ENCODE assay signal across 8 mouse cellular contexts in the genomic region with DNA sequence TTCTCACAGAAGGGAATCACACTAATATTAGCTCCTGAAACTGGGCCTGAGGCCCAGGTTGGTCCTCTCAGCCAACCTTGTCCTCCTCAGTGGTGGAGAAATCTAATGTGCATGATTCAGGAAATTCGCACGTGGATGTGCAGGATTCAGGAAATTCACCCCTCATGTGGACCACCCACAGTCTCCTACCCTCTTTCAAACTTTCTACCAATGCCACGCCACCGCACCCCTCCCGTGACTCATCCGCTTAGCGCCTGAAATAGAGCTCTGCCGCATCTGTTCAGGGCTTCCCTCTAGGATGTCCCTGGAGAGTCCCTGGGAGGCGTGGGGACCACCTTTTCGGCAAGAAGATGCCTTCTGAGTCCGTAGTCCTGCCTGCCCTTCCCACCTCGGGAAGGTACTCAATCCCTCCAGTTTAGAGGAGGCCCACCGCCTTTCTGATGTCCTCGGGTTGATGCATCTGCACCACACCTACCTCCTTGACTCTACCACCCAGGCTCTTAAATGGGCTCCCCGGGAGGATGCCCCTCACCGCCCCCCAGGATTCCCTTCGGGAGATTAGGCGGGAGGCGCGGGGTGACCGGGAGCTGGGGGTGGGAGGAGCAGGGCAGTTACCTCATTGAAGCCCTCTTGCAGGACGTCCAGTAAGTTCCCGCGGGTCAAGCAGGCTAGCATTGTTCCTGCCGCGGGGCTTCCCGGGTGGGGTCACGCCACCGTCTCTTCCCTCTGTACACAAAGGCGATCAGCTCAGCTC. TPM values are rescaled to one million over a fixed set of nuclear protein-coding genes. Genes with fewer than 3 reads are reported as not detected.
A peak's percentile ranks its signal among the peaks of the same experiment; 100 is the strongest.
DNase-seq lines count a peak whose midpoint lies in the region; ATAC-seq and TF ChIP-seq lines count a peak whose summit lies in the region.

No protein-coding gene starts in this region.

- H3K4me2 ChIP-seq in intestine, embryonic 15.5 days (replicated peaks) = peak overlapping the region; percentile 95

- peak overlapping the region; percentile 51 for H3K9ac ChIP-seq in intestine, embryonic 15.5 days

- H3K9me3 ChIP-seq in intestine, embryonic 15.5 days = no peaks in the 10 kb centered on the region

- no peak for TF ChIP-seq POLR2A in kidney, adult 2 months (IDR thresholded peaks at IDR 0.05; ENCODE audit: low read depth, low read length)
- TF ChIP-seq POLR2A in embryonic fibroblast, embryonic 13.5 days (IDR thresholded peaks at IDR 0.05; ENCODE audit: low read depth, low read length) = peak; percentile 27; the same call in 1 of the 2 replicates

- H3K27ac ChIP-seq in kidney, adult 2 months (ENCODE audit: insufficient read depth, low read depth, low read length) = 0 out of 2 replicates have a peak overlapping the region, but pooled peaks have one; percentile 14
- peak overlapping the region; percentile 7; the same call in 1 of the 2 replicates for H3K27ac ChIP-seq in embryonic fibroblast, embryonic 13.5 days (ENCODE audit: insufficient read depth, low read length)
- H3K27ac ChIP-seq in intestine, embryonic 15.5 days = no peak overlapping the region

- ATAC-seq in intestine, embryonic 15.5 days = no peak; the same call in none of the 2 replicates

- DNase-seq in kidney, adult 2 months = no peak
- DNase-seq in kidney, adult 11 months = no peak
- peak; percentile 56 for DNase-seq in adipocyte (ENCODE audit: low spot score)
- DNase-seq in mesoderm, embryonic 11.5 days (ENCODE audit: low read depth, low spot score) = peak; percentile 59
- no peak for DNase-seq in ovary, postnatal 14 days (ENCODE audit: low spot score)
- DNase-seq in kidney, postnatal 14 days = no peak

- no peaks in the 10 kb centered on the region for H3K27me3 ChIP-seq in kidney, adult 2 months (replicated peaks; ENCODE audit: control insufficient read depth, insufficient read depth, low read length)
- no peaks in the 10 kb centered on the region for H3K27me3 ChIP-seq in intestine, embryonic 15.5 days (replicated peaks)

- WGBS in kidney, adult 2 months = 26% methylated on average over 30 of the region's 30 CpGs
- WGBS in intestine, embryonic 15.5 days = 9% methylated on average over 30 of the region's 30 CpGs

- H3K4me3 ChIP-seq in kidney, adult 2 months (ENCODE audit: insufficient read depth, low read depth, low read length) = peak overlapping the region; percentile 53
- H3K4me3 ChIP-seq in embryonic fibroblast, embryonic 13.5 days (ENCODE audit: insufficient read depth, low read length) = peak overlapping the region; percentile 46
- H3K4me3 ChIP-seq in intestine, embryonic 15.5 days (replicated peaks) = peak overlapping the region; percentile 65

- TF ChIP-seq CTCF in kidney, adult 2 months (conservative IDR thresholded peaks at IDR 0.05; ENCODE audit: insufficient read depth, insufficient read length, low read depth, low read length) = no peak
- no peak for TF ChIP-seq CTCF in embryonic fibroblast, embryonic 13.5 days (IDR thresholded peaks at IDR 0.05; ENCODE audit: borderline replicate concordance, insufficient read depth, low read length)

- peaks cover 7% of the 10 kb centered on the region; the same call in 1 of the 2 replicates for H3K4me1 ChIP-seq in kidney, adult 2 months (ENCODE audit: control insufficient read depth, insufficient read depth, low read length)
- no peaks in the 10 kb centered on the region for H3K4me1 ChIP-seq in embryonic fibroblast, embryonic 13.5 days (ENCODE audit: control insufficient read depth, insufficient read depth, low read length)
- H3K4me1 ChIP-seq in intestine, embryonic 15.5 days (replicated peaks) = peaks cover 8% of the 10 kb centered on the region

- no peaks in the 10 kb centered on the region for H3K36me3 ChIP-seq in kidney, adult 2 months (ENCODE audit: control insufficient read depth, insufficient read depth, low read length)
- H3K36me3 ChIP-seq in intestine, embryonic 15.5 days = no peaks in the 10 kb centered on the region

RNA-seq across cellular contexts. Expression of a gene that starts 12.0 kb away (rescaled TPM):
- 4.6 and 5.3 TPM in 2 replicates for polyA plus RNA-seq in kidney, adult 2 months (2012; rRNA removed)
- 10.9 and 11.1 TPM in 2 replicates for polyA plus RNA-seq in embryonic fibroblast, embryonic 13.5 days (2011; ENCODE audit: insufficient read length, low read depth, missing spikeins)
- 6.1 and 6.8 TPM in 2 replicates for polyA plus RNA-seq in intestine, embryonic 15.5 days (2015; fragmentation: Nextera tagmentation; extraction: Ambion mirVana)

RNA-seq across cellular contexts. Expression of a gene that starts 19.0 kb away (rescaled TPM):
- polyA plus RNA-seq in kidney, adult 2 months (2012; rRNA removed) = 39.0 and 41.1 TPM in 2 replicates
- 1.8 and 3.3 TPM in 2 replicates for polyA plus RNA-seq in embryonic fibroblast, embryonic 13.5 days (2011; ENCODE audit: insufficient read length, low read depth, missing spikeins)
- 15.9 and 18.7 TPM in 2 replicates for polyA plus RNA-seq in intestine, embryonic 15.5 days (2015; fragmentation: Nextera tagmentation; extraction: Ambion mirVana)

RNA-seq across cellular contexts. Expression of a gene that starts 23.8 kb away (rescaled TPM):
- 548 and 676 TPM in 2 replicates for polyA plus RNA-seq in kidney, adult 2 months (2012; rRNA removed)
- polyA plus RNA-seq in embryonic fibroblast, embryonic 13.5 days (2011; ENCODE audit: insufficient read length, low read depth, missing spikeins) = 155 and 186 TPM in 2 replicates
- 51.7 and 62.6 TPM in 2 replicates for polyA plus RNA-seq in intestine, embryonic 15.5 days (2015; fragmentation: Nextera tagmentation; extraction: Ambion mirVana)

RNA-seq across cellular contexts. Expression of a gene that starts 24.8 kb away (rescaled TPM):
- polyA plus RNA-seq in kidney, adult 2 months (2012; rRNA removed) = 20.0 and 21.1 TPM in 2 replicates
- 1.6 and 3.8 TPM in 2 replicates for polyA plus RNA-seq in embryonic fibroblast, embryonic 13.5 days (2011; ENCODE audit: insufficient read length, low read depth, missing spikeins)
- 5.3 and 5.4 TPM in 2 replicates for polyA plus RNA-seq in intestine, embryonic 15.5 days (2015; fragmentation: Nextera tagmentation; extraction: Ambion mirVana)

RNA-seq across cellular contexts. Expression of a gene that starts 40.7 kb away (rescaled TPM):
- polyA plus RNA-seq in kidney, adult 2 months (2012; rRNA removed) = 3.6 and 4.3 TPM in 2 replicates
- polyA plus RNA-seq in embryonic fibroblast, embryonic 13.5 days (2011; ENCODE audit: insufficient read length, low read depth, missing spikeins) = 7.2 and 9.3 TPM in 2 replicates
- 11.0 and 11.6 TPM in 2 replicates for polyA plus RNA-seq in intestine, embryonic 15.5 days (2015; fragmentation: Nextera tagmentation; extraction: Ambion mirVana)

Comparison
In these comparisons a context has a peak if more than half of its experiments do, and no peak if none do; other contexts are left out.
1. DNase-seq: peak in adipocyte (single experiment) and mesoderm, embryonic 11.5 days (single experiment); none in kidney, adult 2 months (single experiment), kidney, adult 11 months (single experiment), ovary, postnatal 14 days (single experiment) and kidney, postnatal 14 days (single experiment).
2. Peak in every context shown above with its lines, with median percentiles within 50 percentile points of each other: H3K4me3 ChIP-seq.